Mouse (Mus musculus): ENCODE measurements around the gene Atf6.

The Atf6 gene

GRCm38 (mm10) chr1:170659260-170659659 lies 208.3 kb downstream of the Atf6 start:
- DNase-seq (ENCODE audit: low spot score in 2 of 2): no peak

GRCm38 (mm10) chr1:170657643-170658314 lies 209.8 kb downstream of the Atf6 start:
- DNase-seq (ENCODE audit: low spot score in 2 of 2): no peak

DNA sequence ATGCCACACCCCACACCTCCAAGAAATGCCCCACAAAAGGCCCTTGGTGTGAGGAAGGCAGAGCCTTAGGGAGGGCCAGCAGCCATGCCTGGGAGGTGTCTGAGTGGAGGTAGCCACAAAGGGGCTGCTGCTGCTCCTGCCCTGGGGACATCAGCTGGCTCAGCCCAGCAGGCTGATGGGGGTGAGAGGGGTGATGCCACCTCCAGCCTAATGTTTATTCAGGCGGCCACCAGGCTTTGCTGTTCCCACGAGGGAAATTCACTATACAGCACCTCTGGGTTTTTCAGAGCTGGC lies 210.4 kb downstream of the Atf6 start:
- no peak for DNase-seq (ENCODE audit: low spot score in 2 of 2)

GRCm38 (mm10) chr1:170656518-170657227 lies 210.9 kb downstream of the Atf6 start:
- no peak for DNase-seq (ENCODE audit: low spot score in 2 of 2)

DNA sequence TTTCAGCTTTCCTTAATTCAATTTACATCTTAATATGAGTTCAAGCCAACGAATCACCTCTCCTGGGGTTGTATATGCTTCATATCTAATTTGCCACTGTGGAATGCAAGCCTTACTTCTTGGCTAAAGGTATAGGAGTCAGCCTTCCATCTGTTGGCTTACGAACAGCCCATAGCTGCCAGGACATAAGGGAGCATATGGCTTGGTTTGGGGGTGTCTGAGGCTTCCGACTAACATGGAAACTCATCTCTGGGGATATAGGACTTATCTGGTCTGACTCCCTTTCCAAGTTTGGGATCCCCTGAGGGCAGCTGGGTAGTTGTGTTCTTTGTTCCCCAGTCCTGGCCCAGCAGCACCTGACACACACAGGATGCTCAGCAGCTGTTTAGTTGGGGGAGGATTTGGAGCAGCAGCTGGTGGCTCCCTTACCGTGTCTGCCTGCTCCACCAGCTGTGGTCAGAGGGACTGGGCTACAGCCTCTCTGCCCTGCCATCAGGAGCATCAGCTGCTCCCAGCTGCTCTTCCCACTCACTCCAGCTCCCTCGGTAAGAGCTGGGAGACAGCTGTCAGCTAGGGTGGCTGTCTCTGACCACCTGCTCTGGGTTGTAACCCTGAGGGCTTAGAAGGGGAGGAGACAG lies 212.2 kb downstream of the Atf6 start:
- DNase-seq (ENCODE audit: low spot score in 2 of 2): no peak

Data from natural killer cell, adult 2 months (primary cell).